Comparison of ENCODE assay signal across 17 mouse cellular contexts in the genomic region with DNA sequence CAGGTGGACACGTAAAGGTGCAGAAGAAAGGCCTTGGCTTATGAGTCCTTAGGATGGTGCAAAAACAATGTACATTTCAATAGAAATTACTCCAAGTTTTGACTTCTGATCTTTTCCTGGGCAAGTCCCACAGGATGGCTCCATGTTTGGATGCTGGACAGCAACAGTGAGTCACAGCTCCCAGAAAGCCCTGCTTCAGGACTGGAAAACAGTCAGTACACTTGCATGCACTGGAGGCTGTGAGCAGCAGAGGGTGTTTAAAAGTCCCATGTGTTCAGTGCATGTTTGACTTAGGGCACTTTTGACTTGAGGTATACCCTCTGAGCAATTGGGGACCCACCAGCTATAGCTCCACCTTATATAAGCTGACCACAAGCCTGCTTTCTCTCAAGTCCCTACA. TPM values are rescaled to one million over a fixed set of nuclear protein-coding genes. Genes with fewer than 3 reads are reported as not detected.
"Had no signal": no experiment of that assay in that cellular context is flagged by ENCODE, and none has a peak within 500 bp of the region (broad histone marks: within the 10 kb centered on the region; RNA-seq: fewer than 3 reads in every experiment).

No protein-coding gene starts in this region.

- H3K9me3 ChIP-seq: limb, embryonic 15.5 days; liver, embryonic 12.5 days; midbrain, embryonic 10.5 days; neural tube, embryonic 15.5 days had no signal

- H3K4me1 ChIP-seq: liver, embryonic 12.5 days had no signal

- DNase-seq: kidney, postnatal 14 days; lung, embryonic 14.5 days; lung, postnatal 10 days; lung, postnatal 4 days; midbrain, embryonic 14.5 days; right cerebral cortex, adult 18-20 months; right cerebral cortex, postnatal 25 days; thymus, adult 18-20 months; thymus, postnatal 25 days had no signal

- H3K9ac ChIP-seq: limb, embryonic 15.5 days; liver, embryonic 12.5 days; lung, embryonic 14.5 days; neural tube, embryonic 15.5 days had no signal

- H3K27me3 ChIP-seq: limb, embryonic 15.5 days; liver, embryonic 12.5 days; neural tube, embryonic 15.5 days had no signal

- H3K4me2 ChIP-seq: limb, embryonic 15.5 days; liver, embryonic 12.5 days; lung, embryonic 14.5 days; neural tube, embryonic 15.5 days had no signal

- H3K27ac ChIP-seq: left cerebral cortex, adult 2 months; limb, embryonic 15.5 days; liver, embryonic 12.5 days; midbrain, embryonic 10.5 days; neural tube, embryonic 15.5 days; stomach, postnatal 0 days had no signal

- H3K4me3 ChIP-seq: left cerebral cortex, adult 2 months; limb, embryonic 15.5 days; liver, embryonic 12.5 days; midbrain, embryonic 10.5 days; myocyte; neural tube, embryonic 15.5 days had no signal

- H3K36me3 ChIP-seq: limb, embryonic 15.5 days; liver, embryonic 12.5 days; midbrain, embryonic 10.5 days; neural tube, embryonic 15.5 days had no signal

- ATAC-seq: liver, embryonic 12.5 days had no signal

RNA-seq across cellular contexts. Expression of a gene that starts 56.7 kb away (rescaled TPM):
- total RNA-seq: megakaryocyte, adult 5-6 weeks had no signal
- polyA plus RNA-seq: liver, embryonic 12.5 days had no signal
